Comparison of ENCODE assay signal across 13 mouse cellular contexts in the genomic region with DNA sequence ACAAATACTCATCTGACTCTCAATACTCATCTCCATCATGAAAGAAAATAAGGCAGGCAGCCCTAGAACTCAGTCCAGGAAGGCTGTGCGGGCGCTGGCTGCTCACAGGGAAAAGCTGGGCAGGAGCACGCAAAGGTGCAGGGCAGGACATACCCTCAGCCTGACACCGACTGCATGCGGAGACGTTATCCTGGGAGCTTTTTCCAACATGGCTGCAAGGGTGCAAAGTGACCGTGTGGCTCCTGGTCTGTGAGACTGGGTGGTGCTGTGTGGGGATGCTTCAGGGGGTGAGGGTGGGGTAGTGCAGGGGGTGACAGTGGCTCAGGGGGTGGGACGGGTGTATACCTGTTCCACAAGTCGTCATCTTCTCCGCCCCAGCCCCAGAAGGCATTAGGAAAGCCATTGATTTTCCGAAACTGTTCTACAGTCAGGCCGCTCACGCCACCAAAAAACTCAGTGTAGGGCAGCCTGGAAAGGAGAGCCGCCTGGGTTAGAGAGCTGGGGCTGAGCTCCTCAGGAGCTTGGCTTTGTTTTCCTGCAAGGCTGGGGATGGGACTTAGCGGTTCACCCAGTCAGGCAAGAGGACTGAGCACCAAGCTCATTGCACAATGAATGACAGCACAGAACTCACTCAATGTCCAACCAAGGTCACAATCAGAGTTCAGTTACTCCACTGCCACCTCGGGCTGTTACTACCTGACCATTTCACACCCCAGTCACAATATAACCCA. TPM values are rescaled to one million over a fixed set of nuclear protein-coding genes. Genes with fewer than 3 reads are reported as not detected.
DNase-seq lines count a peak whose midpoint lies in the region; TF ChIP-seq lines count a peak whose summit lies in the region.
"Had no signal": no experiment of that assay in that cellular context is flagged by ENCODE, and none has a peak within 500 bp of the region (broad histone marks: within the 10 kb centered on the region; RNA-seq: fewer than 3 reads in every experiment).

No protein-coding gene starts in this region.

- no peaks in the 10 kb centered on the region for H3K36me3 ChIP-seq in kidney, adult 2 months (ENCODE audit: control insufficient read depth, insufficient read depth, low read length)

- no peaks in the 10 kb centered on the region; the same call in 1 of the 2 replicates for H3K4me1 ChIP-seq in kidney, adult 2 months (ENCODE audit: control insufficient read depth, insufficient read depth, low read length)

- TF ChIP-seq CTCF in kidney, adult 2 months (conservative IDR thresholded peaks at IDR 0.05; ENCODE audit: insufficient read depth, insufficient read length, low read depth, low read length): no peak

- 91% methylated on average over 16 of the region's 16 CpGs for WGBS in kidney, adult 2 months

- H3K4me3 ChIP-seq in kidney, adult 2 months (ENCODE audit: insufficient read depth, low read depth, low read length): no peak overlapping the region
- H3K4me3 ChIP-seq: erythroblast, embryonic 14.5 days; heart, embryonic 15.5 days; limb, embryonic 15.5 days; midbrain, embryonic 10.5 days had no signal

- peak; percentile 1 for DNase-seq in kidney, adult 11 months
- no peak for DNase-seq in kidney, adult 2 months
- DNase-seq in right cerebral cortex, postnatal 10 days (ENCODE audit: low spot score in 2 of 2): peak; percentile 18
- no peak for DNase-seq in right cerebral cortex, postnatal 36 days (ENCODE audit: low spot score in 2 of 2)
- DNase-seq in cerebellum, adult 18-20 months: peak; percentile 5 to 17
- DNase-seq in layer of hippocampus, adult 9-11 months: peak; percentile 0
- DNase-seq in retina, postnatal 1 day: no peak

- no peak for TF ChIP-seq POLR2A in kidney, adult 2 months (IDR thresholded peaks at IDR 0.05; ENCODE audit: low read depth, low read length)

- H3K27me3 ChIP-seq in kidney, adult 2 months (replicated peaks; ENCODE audit: control insufficient read depth, insufficient read depth, low read length): no peaks in the 10 kb centered on the region
- H3K27me3 ChIP-seq: CH12.LX; heart, embryonic 15.5 days; limb, embryonic 15.5 days; Patski had no signal

- no peak overlapping the region for H3K27ac ChIP-seq in kidney, adult 2 months (ENCODE audit: insufficient read depth, low read depth, low read length)
- H3K27ac ChIP-seq: heart, embryonic 15.5 days; limb, embryonic 15.5 days; midbrain, embryonic 10.5 days had no signal

RNA-seq across cellular contexts. Expression of gene B4galt5, which starts 44.2 kb away (rescaled TPM):
- polyA plus RNA-seq in kidney, adult 2 months (2012; rRNA removed): 51.5 and 54.2 TPM in 2 replicates

Comparison
In these comparisons a context has a peak if more than half of its experiments do, and no peak if none do; other contexts are left out.
1. DNase-seq: peak in kidney, adult 11 months (single experiment), right cerebral cortex, postnatal 10 days (2 of 2), cerebellum, adult 18-20 months (2 of 2) and layer of hippocampus, adult 9-11 months (single experiment); none in kidney, adult 2 months (single experiment), right cerebral cortex, postnatal 36 days (0 of 2) and retina, postnatal 1 day (single experiment).